Mouse (Mus musculus): Measurements from ENCODE around the gene Pgpep1l.
A peak's percentile ranks its signal among the peaks of the same experiment; 100 is the strongest.

DNA sequence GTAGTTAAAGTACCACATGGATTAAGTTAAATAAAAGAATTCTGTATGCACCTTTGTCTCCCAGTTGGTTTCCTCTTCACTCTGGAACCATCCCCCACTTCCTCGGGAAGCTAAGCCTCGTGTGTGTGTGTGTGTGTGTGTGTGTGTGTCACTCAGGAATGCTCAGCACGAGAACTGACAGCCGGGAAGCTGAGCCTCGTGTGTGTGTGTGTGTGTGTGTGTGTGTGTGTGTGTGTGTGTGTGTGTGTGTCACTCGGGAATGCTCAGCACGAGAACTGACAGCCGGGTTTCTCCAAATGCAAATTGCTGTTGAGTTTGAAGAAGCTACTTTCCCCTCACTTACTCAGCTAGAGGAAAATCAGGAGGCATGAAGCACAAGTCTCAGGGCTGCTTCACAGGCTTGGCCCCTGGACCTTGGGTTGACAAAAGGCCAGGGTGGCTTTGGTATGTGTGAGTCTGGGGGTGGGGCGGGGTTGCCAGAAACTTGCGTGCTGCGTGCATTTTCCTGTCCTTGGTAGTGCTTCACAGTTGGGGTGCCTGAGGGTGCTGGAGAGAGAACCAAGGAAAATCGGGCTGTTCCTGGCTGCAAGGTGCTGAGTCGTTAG, 30.3 kb downstream of the Pgpep1l start:
- TF ChIP-seq EP300 (IDR thresholded peaks at IDR 0.05; ENCODE audit: low read depth) (peak; percentile 75; the same call in 1 of the 2 replicates), CTCF (IDR thresholded peaks at IDR 0.05; ENCODE audit: low read depth) (no peak)

Data from heart, postnatal 0 days (tissue).